In the genomic region with DNA sequence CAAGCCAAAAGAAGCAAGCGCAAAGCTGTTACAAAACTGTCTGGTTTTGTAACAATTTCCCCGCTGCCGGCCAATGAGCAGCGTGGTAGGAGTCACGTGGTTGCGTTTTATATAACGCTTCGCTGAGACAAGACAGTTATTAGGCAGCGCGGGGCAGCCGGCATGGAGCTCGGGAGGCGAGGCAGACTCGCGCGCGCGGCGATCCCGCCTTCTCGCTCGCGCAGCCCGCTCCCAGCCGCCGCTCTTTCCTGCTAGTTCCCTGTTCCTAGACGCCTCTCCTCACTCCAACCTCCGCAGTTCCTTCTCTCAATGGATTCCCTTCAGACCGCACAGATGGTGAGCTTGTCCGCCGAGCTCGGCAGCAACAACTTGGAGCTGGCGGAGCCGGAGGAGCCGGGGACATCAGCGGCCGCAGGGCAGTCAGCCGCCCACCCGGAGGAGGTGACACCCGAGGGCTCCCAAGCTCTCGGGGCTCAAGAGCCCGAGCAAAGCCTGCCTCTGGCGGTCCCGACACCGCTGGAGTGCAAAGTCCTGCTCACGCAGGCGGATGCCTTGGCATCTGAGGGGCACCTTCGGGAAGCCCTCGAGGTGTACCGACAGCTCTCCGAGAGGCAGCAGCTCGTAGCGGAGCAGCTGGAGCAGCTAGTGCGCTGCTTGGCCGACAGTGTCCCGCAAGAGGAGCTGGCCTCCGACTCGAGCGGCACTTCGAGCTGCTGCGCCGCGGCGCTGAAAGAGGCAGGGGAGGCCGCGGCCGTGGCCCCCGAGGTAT, we compare ENCODE assay signal across 8 mouse cellular contexts. TPM values are rescaled to one million over a fixed set of nuclear protein-coding genes. Genes with fewer than 3 reads are reported as not detected.
DNase-seq lines count a peak whose midpoint lies in the region; ATAC-seq lines count a peak whose summit lies in the region.

Lonrf3 (plus strand) TSS at position 83 of the 769 bp plus-strand sequence.

- peak; percentile 67 for ATAC-seq in hindbrain, embryonic 12.5 days (ENCODE audit: low FRiP score)
- ATAC-seq in lung, embryonic 15.5 days (ENCODE audit: borderline replicate concordance, extremely low read depth, low FRiP score, low TSS enrichment): peak; percentile 79
- peak; percentile 89 for ATAC-seq in neural tube, embryonic 15.5 days (ENCODE audit: low FRiP score)

- peak within 1 kb of the TSS; percentile 43 for H3K4me3 ChIP-seq in hindbrain, embryonic 12.5 days
- H3K4me3 ChIP-seq in lung, embryonic 15.5 days: peak within 1 kb of the TSS; percentile 48
- peak within 1 kb of the TSS; percentile 45 for H3K4me3 ChIP-seq in neural tube, embryonic 15.5 days (replicated peaks)

- peaks cover 21% of the 10 kb centered on the region for H3K27me3 ChIP-seq in hindbrain, embryonic 12.5 days
- peaks cover 11% of the 10 kb centered on the region; the same call in 1 of the 2 replicates for H3K27me3 ChIP-seq in lung, embryonic 15.5 days
- H3K27me3 ChIP-seq in neural tube, embryonic 15.5 days (replicated peaks): peaks cover 3% of the 10 kb centered on the region; the same call in 1 of the 2 replicates

- H3K9ac ChIP-seq in hindbrain, embryonic 12.5 days: peak within 1 kb of the TSS; percentile 38; the same call in 1 of the 2 replicates
- 0 out of 2 replicates have a peak within 1 kb of the TSS, but pooled peaks have one; percentile 24 for H3K9ac ChIP-seq in lung, embryonic 15.5 days
- H3K9ac ChIP-seq in neural tube, embryonic 15.5 days (replicated peaks): 0 out of 2 replicates have a peak within 1 kb of the TSS, but pooled peaks have one; percentile 5

- peak within 1 kb of the TSS; percentile 82 for H3K4me2 ChIP-seq in hindbrain, embryonic 12.5 days (replicated peaks)
- peak within 1 kb of the TSS; percentile 81 for H3K4me2 ChIP-seq in lung, embryonic 15.5 days
- H3K4me2 ChIP-seq in neural tube, embryonic 15.5 days: peak within 1 kb of the TSS; percentile 88

- DNase-seq in R1 (ENCODE audit: low read depth, low spot score): peak; percentile 52
- DNase-seq in cerebellum, postnatal 10 days: peak; percentile 79
- DNase-seq in frontal cortex, postnatal 25 days (ENCODE audit: low spot score in 2 of 2): peak; percentile 32 to 57
- peak; percentile 46 to 70 for DNase-seq in layer of hippocampus, postnatal 10 days (ENCODE audit: low spot score in 2 of 2)
- peak; percentile 40 to 52 for DNase-seq in thymus, postnatal 36 days

- H3K9me3 ChIP-seq in hindbrain, embryonic 12.5 days (replicated peaks): no peaks in the 10 kb centered on the region
- no peaks in the 10 kb centered on the region for H3K9me3 ChIP-seq in lung, embryonic 15.5 days
- H3K9me3 ChIP-seq in neural tube, embryonic 15.5 days (replicated peaks): no peaks in the 10 kb centered on the region

- WGBS in hindbrain, embryonic 12.5 days: 28% methylated on average over 68 of the region's 68 CpGs
- WGBS in lung, embryonic 15.5 days: 25% methylated on average over 68 of the region's 68 CpGs
- 26% methylated on average over 64 of the region's 68 CpGs for WGBS in neural tube, embryonic 15.5 days

- H3K4me1 ChIP-seq in hindbrain, embryonic 12.5 days: no peaks in the 10 kb centered on the region
- H3K4me1 ChIP-seq in lung, embryonic 15.5 days: peaks cover 7% of the 10 kb centered on the region; the same call in 1 of the 2 replicates
- H3K4me1 ChIP-seq in neural tube, embryonic 15.5 days: peaks cover 11% of the 10 kb centered on the region

- H3K27ac ChIP-seq in hindbrain, embryonic 12.5 days: no peak within 1 kb of the TSS
- no peak within 1 kb of the TSS for H3K27ac ChIP-seq in lung, embryonic 15.5 days
- H3K27ac ChIP-seq in neural tube, embryonic 15.5 days (replicated peaks): no peak within 1 kb of the TSS

- no peaks in the 10 kb centered on the region for H3K36me3 ChIP-seq in hindbrain, embryonic 12.5 days
- no peaks in the 10 kb centered on the region for H3K36me3 ChIP-seq in lung, embryonic 15.5 days
- H3K36me3 ChIP-seq in neural tube, embryonic 15.5 days: no peaks in the 10 kb centered on the region

RNA-seq across cellular contexts. Expression of gene Lonrf3, which starts in this region (rescaled TPM):
- polyA plus RNA-seq in hindbrain, embryonic 12.5 days (2016; fragmentation: Nextera tagmentation; extraction: Ambion mirVana): 0.79 and 1.1 TPM in 2 replicates
- 10 to 100 TPM; 15.3 to 16.9 TPM for total RNA-seq in layer of hippocampus, postnatal 10 days (2021)
- polyA plus RNA-seq in lung, embryonic 15.5 days (2015; fragmentation: Nextera tagmentation; extraction: Ambion mirVana): 0.69 and 1.2 TPM in 2 replicates
- polyA plus RNA-seq in neural tube, embryonic 15.5 days (2015; fragmentation: Nextera tagmentation; extraction: Ambion mirVana): 0.23 and 0.29 TPM in 2 replicates

Comparison
In these comparisons a context has a peak if more than half of its experiments do, and no peak if none do; other contexts are left out.
1. Peak in ATAC-seq, H3K4me3 ChIP-seq, H3K9ac ChIP-seq and H3K4me2 ChIP-seq in neural tube, embryonic 15.5 days; RNA of the gene not detected or under 1 TPM.